Mouse (Mus musculus) intestine, postnatal 0 days (tissue): ENCODE measurements at regions not wholly inside any gene's neighbourhood (a gene's known extent, or its start where the extent isn't known, plus 50 kb on each side); places are given as distances from the start of the nearest gene placed in this dataset.

Experiments used
- ATAC-seq: fragments of 200-750 bp; cut with Nextera tagmentation; 2 replicates; pipeline ENCODE4 v1.8.0; 2017; ENCODE audit warnings: mild to moderate bottlenecking, moderate TSS enrichment, moderate library complexity
- H3K27ac ChIP-seq: fragments of 300-500 bp; sonication (generic); 2 replicates; pipeline ENCODE4 v1.5.1; 2014; ENCODE audit warnings: mild to moderate bottlenecking, low read depth, low read length, moderate library complexity
- H3K27me3 ChIP-seq: fragments of 300-500 bp; sonication (generic); replicated peaks from 2 replicates; pipeline ENCODE4 v1.6.1; 2014; ENCODE audit warnings: low read length, mixed read lengths; ENCODE audit not compliant: control insufficient read depth, insufficient read depth
- H3K36me3 ChIP-seq: fragments of 300-500 bp; sonication (generic); 2 replicates; pipeline ENCODE4 v1.6.1; 2014; ENCODE audit warnings: mild to moderate bottlenecking, moderate library complexity; ENCODE audit not compliant: control insufficient read depth, insufficient read depth
- H3K4me1 ChIP-seq: fragments of 300-500 bp; sonication (generic); replicated peaks from 2 replicates; pipeline ENCODE4 v1.6.1; 2014; ENCODE audit warnings: antibody characterized with exemption, low read length, mixed read lengths; ENCODE audit not compliant: control insufficient read depth, insufficient read depth
- H3K4me2 ChIP-seq: fragments of 300-500 bp; sonication (generic); replicated peaks from 2 replicates; pipeline ENCODE4 v1.6.1; 2014; ENCODE audit warnings: low read depth, mild to moderate bottlenecking, moderate library complexity
- H3K4me3 ChIP-seq: fragments of 300-500 bp; sonication (generic); 2 replicates; pipeline ENCODE4 v1.5.1; 2014; ENCODE audit warnings: low read depth, low read length
- H3K9ac ChIP-seq: fragments of 300-500 bp; sonication (generic); 2 replicates; pipeline ENCODE4 v1.6.1; 2014; ENCODE audit warnings: mild to moderate bottlenecking, low read depth, low read length
- H3K9me3 ChIP-seq: fragments of 300-500 bp; sonication (generic); 2 replicates; pipeline ENCODE4 v1.6.1; 2016; ENCODE audit warnings: mixed run types; ENCODE audit not compliant: control insufficient read depth
- CTCF ChIP-seq: sonication (generic); IDR thresholded peaks from 2 replicates; pipeline ENCODE4 v1.5.1; 2016; ENCODE audit warnings: low read depth, mild to moderate bottlenecking, control low read depth, antibody characterized with exemption, moderate library complexity
- WGBS: fragments of 180-500 bp; shearing (Covaris S2); extraction: QIAGEN DNeasy Blood & Tissue Kit; methylation state at CpG from one replicate; pipeline ENCODE4 v1.1.7; 2014; 5-methylcytosine and 5-hydroxymethylcytosine counted together

DNA sequence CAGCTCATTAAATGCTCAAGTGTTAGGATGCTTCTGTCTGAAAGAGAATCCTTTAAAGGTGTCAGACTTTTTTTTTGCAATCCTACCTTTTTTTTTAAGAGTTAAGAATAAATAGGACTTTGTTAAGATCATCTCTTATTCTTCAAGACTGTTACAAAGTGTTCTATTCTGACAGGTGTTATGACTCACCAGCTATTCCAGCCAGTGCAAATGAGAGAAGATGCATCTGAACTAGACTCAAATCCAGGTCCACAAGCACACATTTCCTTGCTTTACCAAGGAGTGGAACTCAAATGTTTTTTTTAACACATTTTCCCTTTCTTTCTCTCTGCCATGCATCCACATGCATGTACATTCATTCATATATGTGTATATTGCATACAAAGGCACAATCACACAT is 98.4 kb upstream of the Atp10a start:
- no peak overlapping the region for H3K4me2 ChIP-seq
- H3K27me3 ChIP-seq, result no peaks in the 10 kb centered on the region
- no peak overlapping the region for H3K9ac ChIP-seq
- no peaks in the 10 kb centered on the region for H3K9me3 ChIP-seq
- H3K36me3 ChIP-seq, result no peaks in the 10 kb centered on the region
- no peak for ATAC-seq
- no peak overlapping the region for H3K4me3 ChIP-seq
- no peaks in the 10 kb centered on the region for H3K4me1 ChIP-seq
- no peak overlapping the region for H3K27ac ChIP-seq
- no peak for TF ChIP-seq CTCF

DNA sequence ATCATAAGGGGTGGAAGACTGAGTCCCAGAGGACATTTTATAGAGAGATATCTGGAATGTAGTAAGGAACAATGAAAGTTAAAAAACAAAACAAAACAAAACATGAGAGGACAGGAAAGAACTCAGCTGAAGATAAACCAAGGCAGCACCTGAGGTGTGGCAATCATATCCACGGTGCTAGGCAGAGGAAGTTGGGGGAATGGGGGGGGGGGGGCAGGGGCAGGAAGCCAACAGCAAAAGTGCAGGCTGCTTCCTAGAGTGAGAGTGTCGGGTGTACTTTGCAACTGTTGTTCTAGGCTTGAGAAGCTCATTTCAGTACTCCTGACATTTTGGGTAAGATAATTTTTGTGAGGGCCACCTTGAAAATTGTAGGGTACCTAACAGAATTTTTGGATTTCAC is 87.2 kb upstream of the Atp10a start:
- H3K9me3 ChIP-seq, result no peaks in the 10 kb centered on the region
- WGBS, result 41% methylated on average over 2 of the region's 2 CpGs

GRCm38 (mm10) chr7:58584241-58584820 is 71.6 kb upstream of the Atp10a start:
- Histone ChIP-seq H3K9ac (no peak overlapping the region), H3K4me1 (no peaks in the 10 kb centered on the region), H3K36me3 (no peaks in the 10 kb centered on the region), H3K27me3 (no peaks in the 10 kb centered on the region), H3K4me3 (no peak overlapping the region), H3K4me2 (no peak overlapping the region), H3K27ac (no peak overlapping the region), H3K9me3 (no peaks in the 10 kb centered on the region)
- 36% methylated on average over 4 of the region's 4 CpGs for WGBS
- ATAC-seq, result no peak
- TF ChIP-seq CTCF, result peak; percentile 94

More for the DNA sequence above, 87.2 kb upstream of the Atp10a start:
- Histone ChIP-seq H3K9ac (no peak overlapping the region), H3K27me3 (no peaks in the 10 kb centered on the region), H3K27ac (no peak overlapping the region), H3K36me3 (no peaks in the 10 kb centered on the region), H3K4me1 (no peaks in the 10 kb centered on the region), H3K4me3 (no peak overlapping the region), H3K4me2 (no peak overlapping the region)
- TF ChIP-seq CTCF, result no peak
- no peak for ATAC-seq

GRCm38 (mm10) chr7:58585626-58586256 is 70.2 kb upstream of the Atp10a start:
- no peak for TF ChIP-seq CTCF
- ATAC-seq, result no peak
- no peak overlapping the region for H3K4me2 ChIP-seq
- H3K36me3 ChIP-seq, result no peaks in the 10 kb centered on the region
- H3K4me1 ChIP-seq, result no peaks in the 10 kb centered on the region
- WGBS, result 47% methylated on average over 3 of the region's 3 CpGs
- H3K27ac ChIP-seq, result no peak overlapping the region
- no peaks in the 10 kb centered on the region for H3K27me3 ChIP-seq
- no peak overlapping the region for H3K9ac ChIP-seq
- H3K9me3 ChIP-seq, result no peaks in the 10 kb centered on the region
- H3K4me3 ChIP-seq, result no peak overlapping the region

GRCm38 (mm10) chr7:58595951-58596350 is 60.0 kb upstream of the Atp10a start:
- Histone ChIP-seq H3K4me1 (no peaks in the 10 kb centered on the region), H3K36me3 (no peaks in the 10 kb centered on the region), H3K4me3 (no peak overlapping the region), H3K27me3 (no peaks in the 10 kb centered on the region), H3K4me2 (no peak overlapping the region), H3K27ac (no peak overlapping the region), H3K9ac (no peak overlapping the region), H3K9me3 (no peaks in the 10 kb centered on the region)
- 81% methylated on average over 1 of the region's 1 CpGs for WGBS
- no peak for ATAC-seq
- no peak for TF ChIP-seq CTCF
